Mouse (Mus musculus): ENCODE results near the gene Egr2. TPM values are rescaled to one million over a fixed set of nuclear protein-coding genes. Genes with fewer than 3 reads are reported as not detected.

The Egr2 gene
- under 1 TPM; 0.84 to 0.86 TPM for total RNA-seq (2021)
- long read RNA-seq, experiment 1: 0 reads
- long read RNA-seq, experiment 2: 0 reads

GRCm38 (mm10) chr10:67535256-67535655 is at the start of gene Egr2:
Egr2 (plus strand) TSS chr10:67535475.
- intact Hi-C loops (cut with DNase I): loop anchor here (2.0 to 10.0 kb wide), 2 partner anchors 230 to 324 kb away; no protein-coding TSS in a partner anchor
- no peak for DNase-seq

DNA sequence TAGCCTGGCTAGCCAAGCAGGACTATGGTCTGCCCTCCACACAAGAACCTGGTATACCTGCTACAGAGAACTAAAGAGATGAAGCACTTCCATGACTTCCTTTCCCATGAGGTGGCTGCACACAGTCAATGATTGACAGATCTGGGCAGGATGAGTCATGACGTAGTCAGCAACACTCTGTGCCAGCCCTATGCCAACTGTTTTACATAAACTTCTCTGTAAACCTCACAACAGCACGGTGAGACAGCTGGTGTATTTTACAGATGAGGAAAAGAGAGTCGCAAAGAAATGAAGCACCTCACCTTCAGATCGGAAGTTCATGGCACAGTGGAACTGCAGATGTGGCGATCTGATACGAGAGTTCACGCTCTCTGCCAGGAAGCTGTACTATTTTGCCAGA is 47.8 kb upstream of the Egr2 start:
- intact Hi-C loops (cut with DNase I): no loop called here
- no peak for DNase-seq

DNA sequence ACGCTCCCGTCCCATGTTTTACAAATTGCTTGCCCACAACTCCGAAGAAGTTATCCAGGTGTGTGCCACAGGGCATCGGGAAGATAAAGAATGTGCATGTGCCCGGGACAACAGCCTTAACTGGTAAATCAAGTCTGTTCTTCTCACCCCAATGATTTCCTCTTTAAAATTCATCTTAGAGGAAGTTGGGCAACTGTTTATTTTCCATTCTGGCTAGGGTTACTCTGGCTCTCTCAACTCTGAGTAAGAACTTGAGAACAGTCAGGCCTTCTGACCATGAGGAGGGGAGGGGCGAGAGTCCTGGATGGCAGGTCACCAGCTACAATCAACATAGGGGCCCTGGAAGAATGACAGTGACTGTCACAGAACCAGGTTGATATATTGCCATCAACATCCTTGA is 45.4 kb upstream of the Egr2 start:
- DNase-seq: no peak
- intact Hi-C loops (cut with DNase I): no loop called here

DNA sequence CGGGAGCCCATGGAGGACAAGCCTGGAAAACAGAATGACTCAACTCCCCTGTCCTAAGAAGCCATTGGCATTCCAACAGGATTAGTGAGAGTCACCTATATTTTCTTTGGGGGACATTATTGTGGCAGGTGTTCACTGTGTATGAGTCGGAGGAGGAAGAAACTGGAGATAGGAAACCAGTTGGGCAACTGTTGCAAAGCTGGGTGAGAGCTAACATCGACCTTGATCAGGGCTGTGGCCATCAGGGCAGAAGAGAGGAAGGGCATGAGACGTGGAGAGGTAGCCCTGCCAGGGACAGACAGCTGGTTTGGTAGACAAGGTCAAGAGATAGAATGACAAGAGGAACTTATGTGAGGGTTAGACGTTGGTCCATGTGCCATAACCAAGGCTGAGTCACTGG is 44.6 kb upstream of the Egr2 start:
- no peak for DNase-seq
- intact Hi-C loops (cut with DNase I): no loop called here

DNA sequence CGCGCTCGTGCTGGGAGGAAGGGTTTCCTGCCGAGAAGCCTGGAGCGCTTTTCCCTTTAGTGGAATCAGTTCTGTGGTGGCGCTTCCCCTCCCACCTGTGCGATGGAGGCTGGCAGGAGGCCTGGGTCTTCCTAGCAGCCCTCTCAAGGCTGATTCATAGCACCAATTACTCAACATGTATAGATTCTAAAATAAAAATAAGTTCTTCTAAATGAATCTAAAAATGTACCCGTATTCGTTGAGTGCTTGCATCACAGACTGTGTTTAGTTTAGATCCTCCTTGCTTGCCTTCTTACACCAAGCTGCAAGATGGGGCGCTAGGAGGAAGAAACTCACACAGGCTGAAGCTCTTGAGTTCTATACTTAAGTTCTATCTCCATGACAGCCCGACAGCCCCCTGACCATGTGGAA is 43.1 kb upstream of the Egr2 start:
- intact Hi-C loops (cut with DNase I): no loop called here
- no peak for DNase-seq

- DNase-seq: no peak
- intact Hi-C loops (cut with DNase I): no loop called here
Measured at GRCm38 (mm10) chr10:67493556-67493955, 41.7 kb upstream of the Egr2 start.

DNA sequence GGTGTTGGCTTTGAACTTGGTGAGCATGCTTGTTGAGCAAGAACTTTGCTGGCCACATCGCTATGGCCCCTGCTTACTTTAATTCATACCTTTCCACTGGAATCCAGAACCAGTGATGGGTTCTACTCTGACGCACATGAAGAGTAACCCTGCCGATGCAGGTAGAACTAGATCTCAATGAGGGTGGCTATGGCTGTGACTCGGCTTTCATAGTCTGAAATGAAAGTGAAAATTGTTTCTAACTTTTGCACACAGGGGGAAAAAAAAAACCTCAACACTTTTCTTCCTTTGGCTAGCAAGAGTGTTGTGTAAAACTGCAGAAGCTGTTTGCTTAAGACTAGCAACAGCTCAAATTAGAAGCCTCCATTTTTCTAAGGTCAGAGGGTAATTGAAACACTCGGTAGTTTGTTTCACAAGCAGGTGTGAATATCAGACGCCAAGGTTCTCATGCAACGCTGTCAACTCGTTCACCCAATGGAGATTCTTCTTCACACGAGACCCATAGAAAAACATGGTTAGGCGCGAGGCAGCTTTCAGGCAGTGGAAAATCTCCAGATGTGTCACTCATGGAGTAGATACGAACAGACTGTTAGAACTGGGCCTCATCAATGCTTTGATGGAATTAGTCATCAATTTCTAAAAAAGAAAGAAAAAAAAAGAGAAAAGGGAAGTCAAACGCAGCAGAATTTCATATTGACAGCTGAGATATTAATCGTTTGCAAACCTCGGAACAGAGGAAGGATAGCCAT is 38.0 kb upstream of the Egr2 start:
- no peak for DNase-seq
- intact Hi-C loops (cut with DNase I): no loop called here

DNA sequence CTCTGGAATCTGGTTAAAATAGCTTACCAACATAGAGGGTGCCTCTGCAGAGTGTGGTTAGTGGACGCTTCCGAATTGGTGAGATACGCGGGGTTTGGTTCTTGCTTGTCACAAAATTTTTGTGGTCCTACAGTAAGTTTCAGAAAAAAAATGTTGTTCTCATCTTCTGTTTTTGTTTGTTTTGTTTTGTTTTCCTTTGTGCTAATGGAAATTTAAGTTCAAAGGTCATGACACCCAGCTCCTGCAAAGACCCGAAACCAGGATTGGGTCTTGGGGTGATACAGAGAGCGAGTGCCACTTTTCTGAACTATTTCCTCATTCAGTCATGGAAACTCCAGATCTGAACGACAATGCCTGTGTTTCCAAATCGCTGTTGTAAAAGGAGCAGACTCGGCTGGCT is 37.3 kb upstream of the Egr2 start:
- intact Hi-C loops (cut with DNase I): no loop called here
- DNase-seq: no peak

DNA sequence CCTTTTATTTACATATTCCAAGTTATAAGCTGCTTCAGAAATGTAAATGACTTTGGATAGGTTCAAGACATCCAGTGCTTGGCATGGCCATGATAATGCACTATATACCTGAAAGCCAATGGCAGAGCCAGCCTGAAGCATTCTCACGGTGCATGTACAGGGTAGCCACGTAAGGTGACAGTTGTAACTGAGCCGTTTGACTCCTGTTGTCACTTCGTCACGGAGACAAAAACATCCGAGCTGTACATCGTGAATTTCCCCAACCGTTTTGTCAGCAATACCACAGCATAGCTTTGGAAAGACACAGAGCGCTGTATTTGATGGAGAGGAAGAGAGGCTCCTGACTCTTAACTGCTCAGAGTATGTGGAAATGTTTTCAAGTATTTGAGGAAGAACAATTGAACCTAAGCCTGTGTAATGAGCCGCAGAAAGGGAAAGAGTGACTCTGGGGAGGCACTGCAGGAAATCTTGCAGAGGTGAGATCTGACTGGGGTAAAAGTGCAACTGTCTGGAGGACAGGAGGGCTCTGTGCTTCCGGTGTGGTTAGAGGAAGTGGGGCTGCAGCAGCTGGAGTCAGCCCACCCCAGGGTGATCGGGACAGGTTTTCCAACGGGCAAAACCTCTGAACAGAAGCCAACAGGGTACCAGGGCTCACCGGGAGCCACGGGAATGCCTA is 31.8 kb upstream of the Egr2 start:
- DNase-seq: no peak
- intact Hi-C loops (cut with DNase I): no loop called here

GRCm38 (mm10) chr10:67504046-67504445 is 31.2 kb upstream of the Egr2 start:
- intact Hi-C loops (cut with DNase I): no loop called here
- DNase-seq: no peak

GRCm38 (mm10) chr10:67505248-67505647 is 30.0 kb upstream of the Egr2 start:
- intact Hi-C loops (cut with DNase I): no loop called here
- no peak for DNase-seq

GRCm38 (mm10) chr10:67512211-67512610 is 23.1 kb upstream of the Egr2 start:
- intact Hi-C loops (cut with DNase I): no loop called here
- DNase-seq: no peak

GRCm38 (mm10) chr10:67512871-67513270 is 22.4 kb upstream of the Egr2 start:
- intact Hi-C loops (cut with DNase I): no loop called here
- no peak for DNase-seq

DNA sequence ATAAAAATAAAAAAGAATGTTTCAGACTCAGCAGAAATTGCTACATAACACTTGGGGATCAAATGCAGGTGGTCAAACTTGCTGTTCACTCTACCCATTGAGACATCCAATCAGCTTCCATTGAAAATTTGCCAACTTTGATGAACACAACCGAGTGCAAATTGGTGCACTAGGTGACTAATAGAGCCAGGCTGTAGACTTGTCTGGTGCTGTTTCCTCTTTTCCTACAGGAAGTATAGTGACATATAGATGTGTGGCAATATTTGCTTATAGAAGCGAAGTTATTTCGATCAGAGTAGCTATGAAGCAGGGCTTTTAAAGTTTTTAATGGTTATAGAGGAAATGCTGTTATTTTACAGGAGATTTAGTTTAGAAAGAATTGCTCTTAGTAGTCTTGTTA is 16.5 kb upstream of the Egr2 start:
- DNase-seq: no peak

GRCm38 (mm10) chr10:67524130-67524529 is 11.1 kb upstream of the Egr2 start:
- DNase-seq: no peak
- intact Hi-C loops (cut with DNase I): no loop called here

More for the DNA sequence above, 16.5 kb upstream of the Egr2 start:
- intact Hi-C loops (cut with DNase I): no loop called here

- DNase-seq: no peak
- intact Hi-C loops (cut with DNase I): no loop called here
Measured at GRCm38 (mm10) chr10:67524694-67525093, 10.6 kb upstream of the Egr2 start.

- intact Hi-C loops (cut with DNase I): no loop called here
Measured at GRCm38 (mm10) chr10:67526435-67526834, 8.8 kb upstream of the Egr2 start.

GRCm38 (mm10) chr10:67529769-67530168 is 5.5 kb upstream of the Egr2 start:
- intact Hi-C loops (cut with DNase I): loop anchor here (5.0 to 10.0 kb wide), 2 partner anchors 212 to 235 kb away; no protein-coding TSS in a partner anchor
- DNase-seq: no peak

More at GRCm38 (mm10) chr10:67526435-67526834, 8.8 kb upstream of the Egr2 start:
- DNase-seq: no peak

DNA sequence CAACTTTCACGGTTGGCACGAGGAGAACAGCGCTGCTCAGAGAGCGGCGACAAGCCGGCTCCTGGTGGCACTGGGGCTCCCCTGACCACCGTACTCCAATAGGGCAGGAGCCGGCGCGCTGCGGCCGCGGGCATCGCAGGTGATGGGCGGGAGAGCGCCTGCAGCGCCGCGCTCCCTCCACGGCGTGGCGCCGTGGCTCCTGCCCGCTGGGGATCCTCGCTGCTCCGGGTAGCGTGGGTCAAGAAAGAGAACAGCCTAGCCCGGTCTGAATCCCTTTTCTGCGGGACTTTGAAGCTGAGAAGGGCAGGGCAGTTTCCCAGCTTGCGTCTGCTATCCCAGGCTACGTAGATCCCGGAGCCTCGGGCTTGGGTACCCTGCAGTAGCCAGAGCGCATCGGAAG is 697 bp downstream of the Egr2 start:
- intact Hi-C loops (cut with DNase I): loop anchor here (2.0 to 10.0 kb wide), 3 partner anchors 193 to 323 kb away; no protein-coding TSS in a partner anchor
- DNase-seq: peak; percentile 68 to 71

GRCm38 (mm10) chr10:67536621-67537141 is 1.4 kb downstream of the Egr2 start:
- DNase-seq: peak in 1 of 2 experiments; percentile 19
- intact Hi-C loops (cut with DNase I): loop anchor here (2.0 to 10.0 kb wide), 2 partner anchors 192 to 228 kb away; no protein-coding TSS in a partner anchor

All from gastrocnemius, postnatal 36 days (tissue).